Mouse (Mus musculus): Measurements from ENCODE around the gene Ddi2. TPM values are rescaled to one million over a fixed set of nuclear protein-coding genes. Genes with fewer than 3 reads are reported as not detected.
A peak's percentile ranks its signal among the peaks of the same experiment; 100 is the strongest.

The Ddi2 gene
- polyA plus RNA-seq, 2 experiments, result 9.2 to 9.5 TPM

- H3K27ac ChIP-seq, result no peak overlapping the region
- no peak for DNase-seq (ENCODE audit: low read depth in 3 of 3, low spot score in 3 of 3)
These were observed 19.2 kb upstream of the Ddi2 start for GRCm38 (mm10) chr4:141742381-141742780.

GRCm38 (mm10) chr4:141741856-141742255 is 18.6 kb upstream of the Ddi2 start:
- peaks cover 0 to 9% of the 10 kb centered on the region in 2 experiments; a peak in 1 of 4 replicates for H3K4me1 ChIP-seq (replicated peaks; ENCODE audit: control insufficient read depth in 2 of 2, insufficient read depth in 2 of 2, low read length in 1 of 2)
- no peak overlapping the region for H3K4me3 ChIP-seq (ENCODE audit: insufficient read depth in 1 of 2, low read depth in 2 of 2, low read length in 2 of 2)
- H3K9me3 ChIP-seq (ENCODE audit: control insufficient read depth, low read length), result no peaks in the 10 kb centered on the region
- H3K36me3 ChIP-seq (replicated peaks; ENCODE audit: control insufficient read depth, insufficient read depth, low read depth), result no peaks in the 10 kb centered on the region
- no peaks in the 10 kb centered on the region for H3K27me3 ChIP-seq (ENCODE audit: control insufficient read depth, insufficient read depth, low read length)
- no peak overlapping the region for H3K9ac ChIP-seq (replicated peaks)
- H3K27ac ChIP-seq, result no peak overlapping the region
- ATAC-seq (ENCODE audit: insufficient read depth), result peak; percentile 74
- TF ChIP-seq EP300 (IDR thresholded peaks at IDR 0.05; ENCODE audit: low read depth) (no peak), CTCF (IDR thresholded peaks at IDR 0.05; ENCODE audit: low read depth) (no peak)
- DNase-seq (ENCODE audit: low read depth in 3 of 3, low spot score in 3 of 3), result no peak
- WGBS (ENCODE audit: insufficient replicate concordance), result 54% methylated on average over 9 of the region's 9 CpGs
- no peak overlapping the region for H3K4me2 ChIP-seq (ENCODE audit: low read depth)

More at GRCm38 (mm10) chr4:141742381-141742780, 19.2 kb upstream of the Ddi2 start:
- Histone ChIP-seq H3K4me1 (replicated peaks; ENCODE audit: control insufficient read depth in 2 of 2, insufficient read depth in 2 of 2, low read length in 1 of 2) (peaks cover 0 to 9% of the 10 kb centered on the region in 2 experiments; a peak in 1 of 4 replicates), H3K4me3 (ENCODE audit: insufficient read depth in 1 of 2, low read depth in 2 of 2, low read length in 2 of 2) (no peak overlapping the region), H3K9me3 (ENCODE audit: control insufficient read depth, low read length) (no peaks in the 10 kb centered on the region), H3K27me3 (ENCODE audit: control insufficient read depth, insufficient read depth, low read length) (no peaks in the 10 kb centered on the region), H3K4me2 (ENCODE audit: low read depth) (no peak overlapping the region), H3K36me3 (replicated peaks; ENCODE audit: control insufficient read depth, insufficient read depth, low read depth) (no peaks in the 10 kb centered on the region), H3K9ac (replicated peaks) (no peak overlapping the region)
- ATAC-seq (ENCODE audit: insufficient read depth), result no peak
- TF ChIP-seq CTCF (IDR thresholded peaks at IDR 0.05; ENCODE audit: low read depth) (no peak), EP300 (IDR thresholded peaks at IDR 0.05; ENCODE audit: low read depth) (no peak)
- 71% methylated on average over 4 of the region's 4 CpGs for WGBS (ENCODE audit: insufficient replicate concordance)

GRCm38 (mm10) chr4:141738015-141738414 is 14.8 kb upstream of the Ddi2 start:
- Histone ChIP-seq H3K9ac (replicated peaks) (no peak overlapping the region), H3K4me2 (ENCODE audit: low read depth) (no peak overlapping the region), H3K9me3 (ENCODE audit: control insufficient read depth, low read length) (no peaks in the 10 kb centered on the region), H3K36me3 (replicated peaks; ENCODE audit: control insufficient read depth, insufficient read depth, low read depth) (no peaks in the 10 kb centered on the region), H3K27ac (no peak overlapping the region), H3K4me1 (replicated peaks; ENCODE audit: control insufficient read depth in 2 of 2, insufficient read depth in 2 of 2, low read length in 1 of 2) (peaks cover 5 to 14% of the 10 kb centered on the region in 2 experiments; a peak in 3 of 4 replicates), H3K4me3 (ENCODE audit: insufficient read depth in 1 of 2, low read depth in 2 of 2, low read length in 2 of 2) (no peak overlapping the region), H3K27me3 (ENCODE audit: control insufficient read depth, insufficient read depth, low read length) (no peaks in the 10 kb centered on the region)
- ATAC-seq (ENCODE audit: insufficient read depth) (no peak), DNase-seq (ENCODE audit: low read depth in 3 of 3, low spot score in 3 of 3) (no peak)
- 64% methylated on average over 8 of the region's 8 CpGs for WGBS (ENCODE audit: insufficient replicate concordance)
- TF ChIP-seq CTCF (IDR thresholded peaks at IDR 0.05; ENCODE audit: low read depth) (no peak), EP300 (IDR thresholded peaks at IDR 0.05; ENCODE audit: low read depth) (no peak)

- no peaks in the 10 kb centered on the region for H3K36me3 ChIP-seq (replicated peaks; ENCODE audit: control insufficient read depth, insufficient read depth, low read depth)
- no peak for DNase-seq (ENCODE audit: low read depth in 3 of 3, low spot score in 3 of 3)
- peaks cover 5 to 11% of the 10 kb centered on the region in 2 experiments; a peak in 3 of 4 replicates for H3K4me1 ChIP-seq (replicated peaks; ENCODE audit: control insufficient read depth in 2 of 2, insufficient read depth in 2 of 2, low read length in 1 of 2)
- H3K9ac ChIP-seq (replicated peaks), result no peak overlapping the region
- ATAC-seq (ENCODE audit: insufficient read depth), result no peak
- H3K4me2 ChIP-seq (ENCODE audit: low read depth), result no peak overlapping the region
- 42% methylated on average over 4 of the region's 4 CpGs for WGBS (ENCODE audit: insufficient replicate concordance)
- TF ChIP-seq CTCF (IDR thresholded peaks at IDR 0.05; ENCODE audit: low read depth) (no peak), EP300 (IDR thresholded peaks at IDR 0.05; ENCODE audit: low read depth) (no peak)
- H3K9me3 ChIP-seq (ENCODE audit: control insufficient read depth, low read length), result no peaks in the 10 kb centered on the region
- H3K27me3 ChIP-seq (ENCODE audit: control insufficient read depth, insufficient read depth, low read length), result no peaks in the 10 kb centered on the region
- H3K27ac ChIP-seq, result no peak overlapping the region
- H3K4me3 ChIP-seq (ENCODE audit: insufficient read depth in 1 of 2, low read depth in 2 of 2, low read length in 2 of 2), result no peak overlapping the region
These were observed 13.6 kb upstream of the Ddi2 start for GRCm38 (mm10) chr4:141736856-141737255.

GRCm38 (mm10) chr4:141735206-141735560 is 12.0 kb upstream of the Ddi2 start:
- H3K9me3 ChIP-seq (ENCODE audit: control insufficient read depth, low read length), result no peaks in the 10 kb centered on the region
- no peak for ATAC-seq (ENCODE audit: insufficient read depth)
- H3K4me3 ChIP-seq (ENCODE audit: insufficient read depth in 1 of 2, low read depth in 2 of 2, low read length in 2 of 2), result peak overlapping the region; percentile 15 to 37; a peak in 2 of 4 replicates
- H3K4me2 ChIP-seq (ENCODE audit: low read depth), result peak overlapping the region; percentile 64; the same call in 1 of the 2 replicates
- 29% methylated on average over 9 of the region's 9 CpGs for WGBS (ENCODE audit: insufficient replicate concordance)
- DNase-seq (ENCODE audit: low read depth in 3 of 3, low spot score in 3 of 3), result no peak
- peaks cover 5% of the 10 kb centered on the region in 2 experiments; a peak in 3 of 4 replicates for H3K4me1 ChIP-seq (replicated peaks; ENCODE audit: control insufficient read depth in 2 of 2, insufficient read depth in 2 of 2, low read length in 1 of 2)
- H3K27ac ChIP-seq, result no peak overlapping the region
- no peaks in the 10 kb centered on the region for H3K36me3 ChIP-seq (replicated peaks; ENCODE audit: control insufficient read depth, insufficient read depth, low read depth)
- no peak overlapping the region for H3K9ac ChIP-seq (replicated peaks)
- H3K27me3 ChIP-seq (ENCODE audit: control insufficient read depth, insufficient read depth, low read length), result no peaks in the 10 kb centered on the region
- TF ChIP-seq EP300 (IDR thresholded peaks at IDR 0.05; ENCODE audit: low read depth) (no peak), CTCF (IDR thresholded peaks at IDR 0.05; ENCODE audit: low read depth) (no peak)
